Mouse (Mus musculus): ENCODE results near the gene Wnt3. TPM values are rescaled to one million over a fixed set of nuclear protein-coding genes. Genes with fewer than 3 reads are reported as not detected.

The Wnt3 gene
- polyA plus RNA-seq, 1 experiment from 2014 or later: 4.0 TPM

- H3K27me3 ChIP-seq (replicated peaks; ENCODE audit: control insufficient read depth, insufficient read depth, low read length): no peaks in the 10 kb centered on the region
- no peak overlapping the region for H3K4me3 ChIP-seq (ENCODE audit: low read depth, low read length)
- ATAC-seq (ENCODE audit: low read depth): no peak
- H3K36me3 ChIP-seq (ENCODE audit: control insufficient read depth, insufficient read depth, low read length): peaks cover 37% of the 10 kb centered on the region
- H3K27ac ChIP-seq (replicated peaks; ENCODE audit: low read depth, low read length): no peak overlapping the region
- DNase-seq (ENCODE audit: low spot score): no peak
- no peak overlapping the region for H3K9ac ChIP-seq (ENCODE audit: low read depth, low read length)
- WGBS: 88% methylated on average over 8 of the region's 8 CpGs
- H3K4me2 ChIP-seq (ENCODE audit: low read depth, low read length): no peak overlapping the region
- H3K4me1 ChIP-seq (ENCODE audit: control insufficient read depth, insufficient read depth, low read length): no peaks in the 10 kb centered on the region
- no peaks in the 10 kb centered on the region for H3K9me3 ChIP-seq (ENCODE audit: control insufficient read depth, low read length)
Observed at GRCm38 (mm10) chr11:103862951-103863350, 89.0 kb downstream of the Wnt3 start.

- no peak for DNase-seq (ENCODE audit: low spot score)
- H3K4me1 ChIP-seq (ENCODE audit: control insufficient read depth, insufficient read depth, low read length): no peaks in the 10 kb centered on the region
- H3K9me3 ChIP-seq (ENCODE audit: control insufficient read depth, low read length): no peaks in the 10 kb centered on the region
- peaks cover 27% of the 10 kb centered on the region for H3K36me3 ChIP-seq (ENCODE audit: control insufficient read depth, insufficient read depth, low read length)
- 82% methylated on average over 4 of the region's 4 CpGs for whole genome bisulfite sequencing
- no peak overlapping the region for H3K27ac ChIP-seq (replicated peaks; ENCODE audit: low read depth, low read length)
- H3K9ac ChIP-seq (ENCODE audit: low read depth, low read length): no peak overlapping the region
- ATAC-seq (ENCODE audit: low read depth): no peak
- no peak overlapping the region for H3K4me3 ChIP-seq (ENCODE audit: low read depth, low read length)
- no peaks in the 10 kb centered on the region for H3K27me3 ChIP-seq (replicated peaks; ENCODE audit: control insufficient read depth, insufficient read depth, low read length)
- H3K4me2 ChIP-seq (ENCODE audit: low read depth, low read length): no peak overlapping the region
Observed at GRCm38 (mm10) chr11:103864486-103864885, 90.5 kb downstream of the Wnt3 start.

- Histone ChIP-seq H3K4me3 (ENCODE audit: low read depth, low read length) (no peak overlapping the region), H3K4me1 (ENCODE audit: control insufficient read depth, insufficient read depth, low read length) (no peaks in the 10 kb centered on the region), H3K9me3 (ENCODE audit: control insufficient read depth, low read length) (no peaks in the 10 kb centered on the region), H3K4me2 (ENCODE audit: low read depth, low read length) (no peak overlapping the region), H3K9ac (ENCODE audit: low read depth, low read length) (no peak overlapping the region), H3K27me3 (replicated peaks; ENCODE audit: control insufficient read depth, insufficient read depth, low read length) (no peaks in the 10 kb centered on the region), H3K27ac (replicated peaks; ENCODE audit: low read depth, low read length) (no peak overlapping the region), H3K36me3 (ENCODE audit: control insufficient read depth, insufficient read depth, low read length) (peaks cover 19% of the 10 kb centered on the region)
- WGBS: 82% methylated on average over 7 of the region's 7 CpGs
- DNase-seq (ENCODE audit: low spot score): no peak
- no peak for ATAC-seq (ENCODE audit: low read depth)
Observed at GRCm38 (mm10) chr11:103865346-103865745, 91.4 kb downstream of the Wnt3 start.

Other genes starting within 250 kb of the Wnt3 start
- gene Gm884, start 153.0 kb upstream of the Wnt3 start, polyA plus RNA-seq (2014; fragmentation: Nextera tagmentation; extraction: Ambion mirVana): not detected in 2 replicates
- gene Lyzl6, start 135.3 kb upstream of the Wnt3 start, polyA plus RNA-seq (2014; fragmentation: Nextera tagmentation; extraction: Ambion mirVana): not detected in 2 replicates
- gene Rprml, start 124.6 kb upstream of the Wnt3 start, polyA plus RNA-seq (2014; fragmentation: Nextera tagmentation; extraction: Ambion mirVana): not detected in 2 replicates
- 93.7 and 106 TPM in 2 replicates for gene Gosr2, start 76.3 kb upstream of the Wnt3 start, polyA plus RNA-seq (2014; fragmentation: Nextera tagmentation; extraction: Ambion mirVana)
- gene Wnt9b, start 24.3 kb upstream of the Wnt3 start, polyA plus RNA-seq (2014; fragmentation: Nextera tagmentation; extraction: Ambion mirVana): 0.42 and 0.52 TPM in 2 replicates
- 39.9 and 50.0 TPM in 2 replicates for gene Nsf, start 179.9 kb downstream of the Wnt3 start, polyA plus RNA-seq (2014; fragmentation: Nextera tagmentation; extraction: Ambion mirVana)
- gene Arf2, start 192.6 kb downstream of the Wnt3 start, polyA plus RNA-seq (2014; fragmentation: Nextera tagmentation; extraction: Ambion mirVana): 63.6 and 69.6 TPM in 2 replicates

Measured in embryonic facial prominence, embryonic 14.5 days (tissue).